Mouse (Mus musculus): ENCODE data around the gene Gm5431. TPM values are rescaled to one million over a fixed set of nuclear protein-coding genes. Genes with fewer than 3 reads are reported as not detected.

Gene Gm5431
- polyA plus RNA-seq, 1 experiment, result 0.27 TPM

GRCm38 (mm10) chr11:48863808-48864207 lies 38.2 kb downstream of the Gm5431 start:
- Histone ChIP-seq H3K27ac (ENCODE audit: insufficient read depth, low read length) (no peak overlapping the region), H3K9me3 (replicated peaks; ENCODE audit: control insufficient read depth, insufficient read depth, low read length, poor library complexity, severe bottlenecking) (no peaks in the 10 kb centered on the region), H3K27me3 (ENCODE audit: control insufficient read depth, insufficient read depth, low read length, poor library complexity, severe bottlenecking) (no peaks in the 10 kb centered on the region), H3K9ac (ENCODE audit: low read depth, poor library complexity, severe bottlenecking) (no peak overlapping the region), H3K4me3 (ENCODE audit: low read depth, low read length) (no peak overlapping the region), H3K36me3 (ENCODE audit: control insufficient read depth, insufficient read depth, low read length, poor library complexity, severe bottlenecking) (no peaks in the 10 kb centered on the region), H3K4me1 (ENCODE audit: control insufficient read depth, insufficient read depth, low read length) (no peaks in the 10 kb centered on the region)
- TF ChIP-seq CTCF (IDR thresholded peaks at IDR 0.05; ENCODE audit: low read depth, low read length) (no peak), EP300 (IDR thresholded peaks at IDR 0.05; ENCODE audit: insufficient read depth, low read depth, low read length) (no peak), POLR2A (IDR thresholded peaks at IDR 0.05; ENCODE audit: insufficient read depth, low read length) (no peak)

DNA sequence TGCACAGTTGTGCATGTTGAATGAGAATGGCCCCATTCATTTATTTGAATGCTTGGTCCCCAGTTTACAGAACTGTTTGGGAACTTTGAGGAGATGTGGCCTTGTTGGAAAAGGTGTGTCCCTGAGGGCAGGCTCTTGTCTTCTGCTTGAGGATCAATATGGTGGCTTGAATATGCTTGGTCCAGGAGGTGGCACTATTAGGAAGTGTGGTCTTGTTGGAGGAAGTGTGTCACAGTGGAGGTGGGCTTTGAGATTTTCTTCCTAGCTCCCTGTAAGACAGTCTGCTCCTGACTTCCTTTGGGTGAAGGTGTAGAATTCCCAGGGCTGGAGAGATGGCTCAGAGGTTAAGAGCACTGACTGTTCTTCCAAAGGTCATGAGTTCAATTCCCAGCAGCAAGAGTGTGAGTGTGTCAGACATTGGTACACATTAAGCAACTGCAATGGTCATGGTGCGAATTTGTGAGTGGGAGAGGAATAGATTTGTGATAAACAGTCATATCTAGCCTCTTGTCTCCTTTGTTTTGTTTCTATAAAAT lies 39.2 kb downstream of the Gm5431 start:
- TF ChIP-seq EP300 (IDR thresholded peaks at IDR 0.05; ENCODE audit: insufficient read depth, low read depth, low read length) (no peak), POLR2A (IDR thresholded peaks at IDR 0.05; ENCODE audit: insufficient read depth, low read length) (no peak), CTCF (IDR thresholded peaks at IDR 0.05; ENCODE audit: low read depth, low read length) (no peak)
- no peaks in the 10 kb centered on the region for H3K27me3 ChIP-seq (ENCODE audit: control insufficient read depth, insufficient read depth, low read length, poor library complexity, severe bottlenecking)
- no peak overlapping the region for H3K27ac ChIP-seq (ENCODE audit: insufficient read depth, low read length)
- H3K36me3 ChIP-seq (ENCODE audit: control insufficient read depth, insufficient read depth, low read length, poor library complexity, severe bottlenecking), result no peaks in the 10 kb centered on the region
- no peaks in the 10 kb centered on the region for H3K4me1 ChIP-seq (ENCODE audit: control insufficient read depth, insufficient read depth, low read length)
- H3K9ac ChIP-seq (ENCODE audit: low read depth, poor library complexity, severe bottlenecking), result no peak overlapping the region
- H3K9me3 ChIP-seq (replicated peaks; ENCODE audit: control insufficient read depth, insufficient read depth, low read length, poor library complexity, severe bottlenecking), result no peaks in the 10 kb centered on the region
- no peak overlapping the region for H3K4me3 ChIP-seq (ENCODE audit: low read depth, low read length)

DNA sequence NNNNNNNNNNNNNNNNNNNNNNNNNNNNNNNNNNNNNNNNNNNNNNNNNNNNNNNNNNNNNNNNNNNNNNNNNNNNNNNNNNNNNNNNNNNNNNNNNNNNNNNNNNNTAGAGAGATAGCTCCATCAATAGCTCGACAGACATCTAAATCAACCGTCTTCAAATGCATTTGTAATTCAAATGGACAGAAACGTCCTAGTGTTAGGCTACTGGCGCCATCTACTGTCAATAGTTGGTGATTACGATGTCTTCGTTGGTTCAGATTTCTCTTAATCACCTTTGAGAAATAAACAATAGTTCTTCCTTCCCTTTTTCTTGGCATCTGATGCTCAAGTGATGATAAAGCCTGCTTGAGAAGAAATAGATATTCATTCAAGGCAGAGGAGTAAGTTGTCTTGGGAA lies 43.0 kb downstream of the Gm5431 start:
- TF ChIP-seq CTCF (IDR thresholded peaks at IDR 0.05; ENCODE audit: low read depth, low read length), result peak; percentile 21
- no peak for TF ChIP-seq POLR2A (IDR thresholded peaks at IDR 0.05; ENCODE audit: insufficient read depth, low read length)
- Histone ChIP-seq H3K4me3 (ENCODE audit: low read depth, low read length) (no peak overlapping the region), H3K9me3 (replicated peaks; ENCODE audit: control insufficient read depth, insufficient read depth, low read length, poor library complexity, severe bottlenecking) (no peaks in the 10 kb centered on the region), H3K36me3 (ENCODE audit: control insufficient read depth, insufficient read depth, low read length, poor library complexity, severe bottlenecking) (no peaks in the 10 kb centered on the region), H3K4me1 (ENCODE audit: control insufficient read depth, insufficient read depth, low read length) (no peaks in the 10 kb centered on the region), H3K27me3 (ENCODE audit: control insufficient read depth, insufficient read depth, low read length, poor library complexity, severe bottlenecking) (0 out of 2 replicates have a peak, but pooled peaks cover 2% of the 10 kb centered on the region), H3K27ac (ENCODE audit: insufficient read depth, low read length) (no peak overlapping the region), H3K9ac (ENCODE audit: low read depth, poor library complexity, severe bottlenecking) (no peak overlapping the region)

GRCm38 (mm10) chr11:48853474-48854180 lies 48.4 kb downstream of the Gm5431 start:
- Histone ChIP-seq H3K9me3 (replicated peaks; ENCODE audit: control insufficient read depth, insufficient read depth, low read length, poor library complexity, severe bottlenecking) (no peaks in the 10 kb centered on the region), H3K4me3 (ENCODE audit: low read depth, low read length) (peak overlapping the region; percentile 98), H3K27ac (ENCODE audit: insufficient read depth, low read length) (no peak overlapping the region), H3K36me3 (ENCODE audit: control insufficient read depth, insufficient read depth, low read length, poor library complexity, severe bottlenecking) (no peaks in the 10 kb centered on the region), H3K4me1 (ENCODE audit: control insufficient read depth, insufficient read depth, low read length) (no peaks in the 10 kb centered on the region), H3K27me3 (ENCODE audit: control insufficient read depth, insufficient read depth, low read length, poor library complexity, severe bottlenecking) (0 out of 2 replicates have a peak, but pooled peaks cover 2% of the 10 kb centered on the region), H3K9ac (ENCODE audit: low read depth, poor library complexity, severe bottlenecking) (peak overlapping the region; percentile 72)
- no peak for TF ChIP-seq CTCF (IDR thresholded peaks at IDR 0.05; ENCODE audit: low read depth, low read length)
- TF ChIP-seq POLR2A (IDR thresholded peaks at IDR 0.05; ENCODE audit: insufficient read depth, low read length), result no peak
- TF ChIP-seq EP300 (IDR thresholded peaks at IDR 0.05; ENCODE audit: insufficient read depth, low read depth, low read length), result no peak

GRCm38 (mm10) chr11:48852624-48853473 lies 49.2 kb downstream of the Gm5431 start:
- Histone ChIP-seq H3K9me3 (replicated peaks; ENCODE audit: control insufficient read depth, insufficient read depth, low read length, poor library complexity, severe bottlenecking) (no peaks in the 10 kb centered on the region), H3K4me1 (ENCODE audit: control insufficient read depth, insufficient read depth, low read length) (no peaks in the 10 kb centered on the region), H3K27ac (ENCODE audit: insufficient read depth, low read length) (no peak overlapping the region), H3K36me3 (ENCODE audit: control insufficient read depth, insufficient read depth, low read length, poor library complexity, severe bottlenecking) (no peaks in the 10 kb centered on the region), H3K9ac (ENCODE audit: low read depth, poor library complexity, severe bottlenecking) (peak overlapping the region; percentile 72), H3K27me3 (ENCODE audit: control insufficient read depth, insufficient read depth, low read length, poor library complexity, severe bottlenecking) (0 out of 2 replicates have a peak, but pooled peaks cover 2% of the 10 kb centered on the region), H3K4me3 (ENCODE audit: low read depth, low read length) (peak overlapping the region; percentile 98)
- TF ChIP-seq POLR2A (IDR thresholded peaks at IDR 0.05; ENCODE audit: insufficient read depth, low read length), result no peak
- no peak for TF ChIP-seq CTCF (IDR thresholded peaks at IDR 0.05; ENCODE audit: low read depth, low read length)
- TF ChIP-seq EP300 (IDR thresholded peaks at IDR 0.05; ENCODE audit: insufficient read depth, low read depth, low read length), result no peak

Measured in ES-Bruce4 (cell line).